Comparison of ENCODE assay signal across 8 mouse cellular contexts in genomic region chr10:121509751-121510643, GRCm38 (mm10). TPM values are rescaled to one million over a fixed set of nuclear protein-coding genes. Genes with fewer than 3 reads are reported as not detected.
DNase-seq lines count a peak whose midpoint lies in the region; ATAC-seq and TF ChIP-seq lines count a peak whose summit lies in the region.

No protein-coding gene starts in this region.

- no peak for TF ChIP-seq CTCF in heart, adult 2 months (IDR thresholded peaks at IDR 0.05)

- no peak for TF ChIP-seq EP300 in heart, adult 2 months (IDR thresholded peaks at IDR 0.05; ENCODE audit: insufficient read depth, low read depth, low read length)

- H3K4me1 ChIP-seq in heart, adult 2 months (ENCODE audit: control insufficient read depth, insufficient read depth, low read length) = peaks cover 2% of the 10 kb centered on the region
- H3K4me1 ChIP-seq in heart, embryonic 15.5 days (replicated peaks) = peaks cover 27% of the 10 kb centered on the region
- H3K4me1 ChIP-seq in midbrain, embryonic 15.5 days = peaks cover 14% of the 10 kb centered on the region; the same call in 1 of the 2 replicates

- H3K4me2 ChIP-seq in heart, embryonic 15.5 days = peak overlapping the region; percentile 52
- peak overlapping the region; percentile 3; the same call in 1 of the 2 replicates for H3K4me2 ChIP-seq in midbrain, embryonic 15.5 days

- TF ChIP-seq POLR2A in heart, adult 2 months (IDR thresholded peaks at IDR 0.05; ENCODE audit: insufficient read depth, low read depth, low read length) = no peak

- H3K36me3 ChIP-seq in heart, adult 2 months (ENCODE audit: control insufficient read depth, insufficient read depth, low read length) = no peaks in the 10 kb centered on the region
- H3K36me3 ChIP-seq in heart, embryonic 15.5 days = no peaks in the 10 kb centered on the region
- no peaks in the 10 kb centered on the region for H3K36me3 ChIP-seq in midbrain, embryonic 15.5 days (replicated peaks)

- intact Hi-C loops in heart, adult 2 months (cut with DNase I) = loop anchor here (2.0 kb wide), 1 partner anchor 33 kb away; the partner anchor contains the start of gene Rassf3

- H3K79me2 ChIP-seq in heart, adult 2 months (replicated peaks; ENCODE audit: control insufficient read depth, insufficient read depth, low read length) = no peaks in the 10 kb centered on the region

- 30% methylated on average over 24 of the region's 24 CpGs for WGBS in heart, adult 2 months
- WGBS in heart, embryonic 15.5 days = 11% methylated on average over 24 of the region's 24 CpGs
- 33% methylated on average over 24 of the region's 24 CpGs for WGBS in midbrain, embryonic 15.5 days

- H3K9ac ChIP-seq in heart, adult 2 months (ENCODE audit: low read depth, low read length) = no peak overlapping the region
- H3K9ac ChIP-seq in heart, embryonic 15.5 days = no peak overlapping the region
- no peak overlapping the region for H3K9ac ChIP-seq in midbrain, embryonic 15.5 days

- DNase-seq in heart, adult 2 months = peak; percentile 45 to 49
- DNase-seq in heart, postnatal 4 days = no peak
- peak; percentile 47 to 64 for DNase-seq in kidney, postnatal 4 days
- DNase-seq in layer of hippocampus, adult 8-10 months (ENCODE audit: low spot score in 2 of 2) = no peak
- DNase-seq in thymus, postnatal 14 days = no peak
- no peak for DNase-seq in thymus, postnatal 10 days (ENCODE audit: low spot score in 2 of 2)

- H3K9me3 ChIP-seq in heart, embryonic 15.5 days (replicated peaks) = no peaks in the 10 kb centered on the region
- no peaks in the 10 kb centered on the region for H3K9me3 ChIP-seq in midbrain, embryonic 15.5 days

- H3K27ac ChIP-seq in heart, adult 2 months = no peak overlapping the region
- peak overlapping the region; percentile 16; the same call in 1 of the 2 replicates for H3K27ac ChIP-seq in heart, embryonic 15.5 days
- H3K27ac ChIP-seq in midbrain, embryonic 15.5 days = no peak overlapping the region

- peak; percentile 32; the same call in 1 of the 2 replicates for ATAC-seq in heart, embryonic 15.5 days (replicated peaks; ENCODE audit: insufficient number of reproducible peaks, insufficient read depth, low FRiP score, low read depth)
- ATAC-seq in midbrain, embryonic 15.5 days (replicated peaks) = no peak

- H3K27me3 ChIP-seq in heart, adult 2 months (ENCODE audit: control insufficient read depth, insufficient read depth, low read length) = no peaks in the 10 kb centered on the region
- H3K27me3 ChIP-seq in heart, embryonic 15.5 days = no peaks in the 10 kb centered on the region
- H3K27me3 ChIP-seq in midbrain, embryonic 15.5 days (replicated peaks) = no peaks in the 10 kb centered on the region

- H3K4me3 ChIP-seq in heart, adult 2 months = no peak overlapping the region
- peak overlapping the region; percentile 8; the same call in 1 of the 2 replicates for H3K4me3 ChIP-seq in heart, embryonic 15.5 days
- no peak overlapping the region for H3K4me3 ChIP-seq in midbrain, embryonic 15.5 days

RNA-seq across cellular contexts. Expression of gene Rassf3, which starts 33.9 kb away (rescaled TPM):
- total RNA-seq in heart, adult 2 months (2021) = 100 to 1,000 TPM; 134 to 135 TPM
- polyA plus RNA-seq in heart, adult 2 months (2012; rRNA removed) = 69.4 and 121 TPM in 2 replicates
- 10 to 100 TPM; 82.2 to 85.0 TPM for total RNA-seq in heart, postnatal 4 days (2021)
- polyA plus RNA-seq in heart, embryonic 15.5 days (2015; fragmentation: Nextera tagmentation; extraction: Ambion mirVana) = 20.9 and 22.2 TPM in 2 replicates
- 4.2 and 4.4 TPM in 2 replicates for polyA plus RNA-seq in midbrain, embryonic 15.5 days (2015; fragmentation: Nextera tagmentation; extraction: Ambion mirVana)
- total RNA-seq in layer of hippocampus, adult 8-10 months (2022) = 10 to 100 TPM in 3 of 4 experiments, 1 to 10 TPM in 1; 9.3 to 20.4 (median 15.3) TPM

Comparison
In these comparisons a context has a peak if more than half of its experiments do, and no peak if none do; other contexts are left out.
1. DNase-seq: peak in heart, adult 2 months (2 of 2) and kidney, postnatal 4 days (2 of 2); none in heart, postnatal 4 days (single experiment), layer of hippocampus, adult 8-10 months (0 of 2), thymus, postnatal 14 days (single experiment) and thymus, postnatal 10 days (0 of 2).